Mouse (Mus musculus) limb, embryonic 13.5 days (tissue): ENCODE data around the gene Dpep3. TPM values are rescaled to one million over a fixed set of nuclear protein-coding genes. Genes with fewer than 3 reads are reported as not detected.
"Not testable (repeated sequence)": the region's sequence is repeated elsewhere in the genome, so short reads cannot be mapped to it uniquely, and the experiment has no call there.

Source experiments
- ATAC-seq: fragments of 200-750 bp; cut with Nextera tagmentation; 2 replicates; pipeline ENCODE4 v1.8.0; 2017; ENCODE audit warnings: low read depth, moderate number of reproducible peaks, moderate TSS enrichment; ENCODE audit not compliant: low FRiP score
- H3K27ac ChIP-seq: fragments of 300-500 bp; sonication (generic); 2 replicates; pipeline ENCODE4 v1.5.1; 2015; ENCODE audit warnings: inconsistent platforms, mild to moderate bottlenecking, moderate library complexity
- H3K27me3 ChIP-seq: fragments of 300-500 bp; sonication (generic); 2 replicates; pipeline ENCODE4 v1.6.1; 2015; ENCODE audit warnings: mild to moderate bottlenecking, inconsistent platforms
- H3K36me3 ChIP-seq: fragments of 300-500 bp; sonication (generic); 2 replicates; pipeline ENCODE4 v1.6.1; 2015; ENCODE audit warnings: inconsistent platforms, mild to moderate bottlenecking, moderate library complexity
- H3K4me1 ChIP-seq: fragments of 300-500 bp; sonication (generic); 2 replicates; pipeline ENCODE4 v1.6.1; 2015; ENCODE audit warnings: inconsistent platforms
- H3K4me2 ChIP-seq: fragments of 300-500 bp; sonication (generic); replicated peaks from 2 replicates; pipeline ENCODE4 v1.6.1; 2015; ENCODE audit warnings: inconsistent platforms, mild to moderate bottlenecking, moderate library complexity
- H3K4me3 ChIP-seq: fragments of 300-500 bp; sonication (generic); 2 replicates; pipeline ENCODE4 v1.5.1; 2015; ENCODE audit warnings: moderate library complexity, mild to moderate bottlenecking, inconsistent platforms
- H3K9ac ChIP-seq: fragments of 300-500 bp; sonication (generic); 2 replicates; pipeline ENCODE4 v1.6.1; 2015; ENCODE audit warnings: mild to moderate bottlenecking, inconsistent platforms
- H3K9me3 ChIP-seq: fragments of 300-500 bp; sonication (generic); 2 replicates; pipeline ENCODE4 v1.6.1; 2016; ENCODE audit warnings: inconsistent platforms
- WGBS: fragments of 180-500 bp; shearing (Covaris S2); methylation state at CpG from one replicate; pipeline ENCODE4 v1.1.7; 2015; 5-methylcytosine and 5-hydroxymethylcytosine counted together
- polyA plus RNA-seq: library from polyadenylated mRNA; unstranded; fragments of >200 nt; fragmentation: Nextera tagmentation; extraction: Ambion mirVana; gene quantifications from 2 replicates; pipeline ENCODE4 v1.2.1, GENCODE M21; 2015

The Dpep3 gene
- polyA plus RNA-seq, 1 experiment from 2014 or later = not detected

GRCm38 (mm10) chr8:106004538-106005207 lies 25.4 kb upstream of the Dpep3 start:
- ATAC-seq = no peak

GRCm38 (mm10) chr8:106001908-106002307 lies 22.7 kb upstream of the Dpep3 start:
- Histone ChIP-seq H3K4me1 (no peaks in the 10 kb centered on the region), H3K4me3 (no peak overlapping the region), H3K27me3 (no peaks in the 10 kb centered on the region), H3K9ac (no peak overlapping the region), H3K27ac (no peak overlapping the region), H3K4me2 (no peak overlapping the region), H3K36me3 (no peaks in the 10 kb centered on the region), H3K9me3 (no peaks in the 10 kb centered on the region)
- ATAC-seq = no peak
- WGBS = 87% methylated on average over 4 of the region's 4 CpGs

More at GRCm38 (mm10) chr8:106004538-106005207, 25.4 kb upstream of the Dpep3 start:
- WGBS = 77% methylated on average over 8 of the region's 8 CpGs
- H3K27ac ChIP-seq = no peak overlapping the region
- peaks cover 2% of the 10 kb centered on the region; the same call in 1 of the 2 replicates for H3K4me1 ChIP-seq
- H3K9ac ChIP-seq = no peak overlapping the region
- H3K36me3 ChIP-seq = peaks cover 5% of the 10 kb centered on the region
- no peak overlapping the region for H3K4me2 ChIP-seq
- H3K27me3 ChIP-seq = no peaks in the 10 kb centered on the region
- no peak overlapping the region for H3K4me3 ChIP-seq
- H3K9me3 ChIP-seq = no peaks in the 10 kb centered on the region

- Histone ChIP-seq H3K4me2 (no peak overlapping the region), H3K4me1 (no peaks in the 10 kb centered on the region)
- WGBS = 88% methylated on average over 2 of the region's 2 CpGs
These were observed 19.7 kb upstream of the Dpep3 start for GRCm38 (mm10) chr8:105998971-105999370.

GRCm38 (mm10) chr8:105996359-105996758 lies 17.1 kb upstream of the Dpep3 start:
- Histone ChIP-seq H3K9me3 (no peaks in the 10 kb centered on the region), H3K9ac (no peak overlapping the region), H3K27ac (no peak overlapping the region), H3K4me2 (no peak overlapping the region), H3K27me3 (no peaks in the 10 kb centered on the region), H3K4me3 (no peak overlapping the region), H3K4me1 (no peaks in the 10 kb centered on the region), H3K36me3 (no peaks in the 10 kb centered on the region)
- no peak for ATAC-seq
- 70% methylated on average over 7 of the region's 7 CpGs for WGBS

More at GRCm38 (mm10) chr8:105998971-105999370, 19.7 kb upstream of the Dpep3 start:
- Histone ChIP-seq H3K27me3 (no peaks in the 10 kb centered on the region), H3K27ac (no peak overlapping the region), H3K9ac (no peak overlapping the region), H3K4me3 (no peak overlapping the region), H3K9me3 (no peaks in the 10 kb centered on the region), H3K36me3 (no peaks in the 10 kb centered on the region)
- no peak for ATAC-seq

GRCm38 (mm10) chr8:105993226-105993625 lies 14.0 kb upstream of the Dpep3 start:
- 76% methylated on average over 4 of the region's 4 CpGs for WGBS
- no peak overlapping the region for H3K4me2 ChIP-seq
- H3K4me3 ChIP-seq = no peak overlapping the region
- no peaks in the 10 kb centered on the region for H3K9me3 ChIP-seq
- H3K4me1 ChIP-seq = no peaks in the 10 kb centered on the region
- no peaks in the 10 kb centered on the region for H3K36me3 ChIP-seq
- no peak for ATAC-seq
- no peaks in the 10 kb centered on the region; the same call in 1 of the 2 replicates for H3K27me3 ChIP-seq
- no peak overlapping the region for H3K9ac ChIP-seq
- no peak overlapping the region for H3K27ac ChIP-seq

GRCm38 (mm10) chr8:105992499-105992898 lies 13.3 kb upstream of the Dpep3 start:
- H3K4me3 ChIP-seq = no peak overlapping the region
- H3K9me3 ChIP-seq = no peaks in the 10 kb centered on the region
- H3K4me2 ChIP-seq = no peak overlapping the region
- no peak overlapping the region for H3K9ac ChIP-seq
- H3K4me1 ChIP-seq = no peaks in the 10 kb centered on the region
- no peaks in the 10 kb centered on the region; the same call in 1 of the 2 replicates for H3K27me3 ChIP-seq
- no peaks in the 10 kb centered on the region for H3K36me3 ChIP-seq
- no peak for ATAC-seq
- 64% methylated on average over 5 of the region's 5 CpGs for WGBS
- no peak overlapping the region for H3K27ac ChIP-seq

- Histone ChIP-seq H3K4me1 (no peaks in the 10 kb centered on the region), H3K9me3 (no peaks in the 10 kb centered on the region), H3K27me3 (no peaks in the 10 kb centered on the region; the same call in 1 of the 2 replicates), H3K9ac (no peak overlapping the region), H3K27ac (no peak overlapping the region), H3K4me3 (no peak overlapping the region), H3K36me3 (no peaks in the 10 kb centered on the region), H3K4me2 (no peak overlapping the region)
- ATAC-seq = no peak
- WGBS = 81% methylated on average over 2 of the region's 2 CpGs
These were observed 12.3 kb upstream of the Dpep3 start for GRCm38 (mm10) chr8:105991546-105991945.

- no peak within 1 kb of the TSS for H3K27ac ChIP-seq
- no peak within 1 kb of the TSS for H3K4me3 ChIP-seq
- H3K27me3 ChIP-seq = no peaks in the 10 kb centered on the region; the same call in 1 of the 2 replicates
- ATAC-seq = peak; percentile 36; the same call in 1 of the 2 replicates
- H3K4me1 ChIP-seq = no peaks in the 10 kb centered on the region
- 11% methylated on average over 15 of the region's 15 CpGs for WGBS
- H3K9me3 ChIP-seq = no peaks in the 10 kb centered on the region
- peak within 1 kb of the TSS; percentile 39 for H3K4me2 ChIP-seq
- no peaks in the 10 kb centered on the region for H3K36me3 ChIP-seq
- peak within 1 kb of the TSS; percentile 31; the same call in 1 of the 2 replicates for H3K9ac ChIP-seq
These were observed 11.7 kb upstream of the Dpep3 start, which contains the start of gene Dus2 for GRCm38 (mm10) chr8:105990856-105991387. Gene Dus2 (plus strand): TSS chr8:105991337.

GRCm38 (mm10) chr8:105988546-105988945 lies 9.3 kb upstream of the Dpep3 start:
- 87% methylated on average over 11 of the region's 11 CpGs for WGBS
- Histone ChIP-seq H3K4me1 (no peaks in the 10 kb centered on the region), H3K36me3 (no peaks in the 10 kb centered on the region), H3K9ac (no peak overlapping the region), H3K4me2 (no peak overlapping the region), H3K4me3 (no peak overlapping the region), H3K27ac (no peak overlapping the region), H3K9me3 (no peaks in the 10 kb centered on the region), H3K27me3 (no peaks in the 10 kb centered on the region; the same call in 1 of the 2 replicates)
- ATAC-seq = no peak

- not testable (repeated sequence) for H3K27ac ChIP-seq, H3K4me1 ChIP-seq, H3K4me3 ChIP-seq, H3K36me3 ChIP-seq, H3K27me3 ChIP-seq, H3K4me2 ChIP-seq, ATAC-seq, H3K9me3 ChIP-seq, H3K9ac ChIP-seq
- WGBS = 77% methylated on average over 11 of the region's 11 CpGs
These were observed 4.2 kb upstream of the Dpep3 start for GRCm38 (mm10) chr8:105983406-105983805.

- Histone ChIP-seq H3K9ac (no peak overlapping the region), H3K9me3 (0 out of 2 replicates have a peak, but pooled peaks cover 2% of the 10 kb centered on the region), H3K36me3 (no peaks in the 10 kb centered on the region), H3K4me3 (no peak overlapping the region), H3K27me3 (no peaks in the 10 kb centered on the region), H3K4me1 (no peaks in the 10 kb centered on the region), H3K27ac (no peak overlapping the region), H3K4me2 (no peak overlapping the region)
- 83% methylated on average over 1 of the region's 1 CpGs for WGBS
- no peak for ATAC-seq
These were observed 1.9 kb upstream of the Dpep3 start for GRCm38 (mm10) chr8:105981146-105981545.

- 59% methylated on average over 7 of the region's 7 CpGs for WGBS
- H3K4me2 ChIP-seq = no peak overlapping the region
- ATAC-seq = no peak
These were observed 3.9 kb downstream of the Dpep3 start for GRCm38 (mm10) chr8:105975363-105975762.

More at GRCm38 (mm10) chr8:105975363-105975762, 3.9 kb downstream of the Dpep3 start:
- Histone ChIP-seq H3K9ac (no peak overlapping the region), H3K4me3 (no peak overlapping the region), H3K4me1 (no peaks in the 10 kb centered on the region), H3K9me3 (0 out of 2 replicates have a peak, but pooled peaks cover 2% of the 10 kb centered on the region), H3K27me3 (no peaks in the 10 kb centered on the region), H3K36me3 (no peaks in the 10 kb centered on the region), H3K27ac (no peak overlapping the region)
